Mouse (Mus musculus): ENCODE data around the gene D11Wsu47e.

- TF ChIP-seq HCFC1 (IDR thresholded peaks at IDR 0.05; ENCODE audit: borderline replicate concordance, insufficient read depth, low read length) (no peak), MAFK (IDR thresholded peaks at IDR 0.05; ENCODE audit: insufficient read depth, low read depth, low read length) (no peak), ZC3H11A (IDR thresholded peaks at IDR 0.05; ENCODE audit: borderline replicate concordance, low read depth, low read length) (no peak), ZNF384 (IDR thresholded peaks at IDR 0.05; ENCODE audit: low read depth, low read length) (no peak), CHD2 (IDR thresholded peaks at IDR 0.05; ENCODE audit: low read depth, low read length) (no peak)
Observed at GRCm38 (mm10) chr11:113739213-113739612, 55.0 kb downstream of the D11Wsu47e start.

All from ES-E14 (cell line).